In the genomic region with DNA sequence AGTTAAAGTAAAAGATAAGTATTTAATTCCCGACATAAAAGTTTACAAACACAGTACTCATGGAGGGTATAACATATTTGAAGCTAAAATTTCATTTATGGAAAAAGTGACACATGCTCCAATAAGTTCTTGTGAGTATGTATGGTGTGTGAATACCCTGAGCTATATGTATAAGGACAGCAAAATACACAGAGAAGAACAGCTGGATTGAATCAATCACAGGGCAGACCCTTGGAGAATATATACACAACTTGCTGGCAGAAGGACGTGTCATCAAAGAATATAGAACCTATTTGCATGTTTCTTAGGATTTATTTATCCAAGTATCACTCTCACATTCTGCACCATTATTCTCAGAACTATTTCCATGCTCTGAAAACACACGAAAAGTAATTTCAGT, we compare ENCODE assay signal across 26 mouse cellular contexts.
"Had no signal": no experiment of that assay in that cellular context is flagged by ENCODE, and none has a peak within 500 bp of the region (broad histone marks: within the 10 kb centered on the region; RNA-seq: fewer than 3 reads in every experiment).

No protein-coding gene starts in this region.

- ATAC-seq: hindbrain, postnatal 0 days; intestine, embryonic 16.5 days had no signal

- H3K4me1 ChIP-seq: heart, embryonic 13.5 days; heart, embryonic 15.5 days; hindbrain, embryonic 13.5 days; hindbrain, embryonic 15.5 days; kidney, embryonic 15.5 days; limb, embryonic 13.5 days; limb, embryonic 15.5 days had no signal

- H3K4me2 ChIP-seq: heart, embryonic 11.5 days; heart, embryonic 13.5 days; heart, embryonic 15.5 days; hindbrain, embryonic 13.5 days; hindbrain, embryonic 15.5 days; kidney, embryonic 15.5 days; limb, embryonic 13.5 days; limb, embryonic 15.5 days had no signal

- DNase-seq: gastrocnemius, adult 2 months; gastrocnemius, postnatal 14 days; gastrocnemius, postnatal 36 days; heart, adult 11 months; heart, adult 2 months; heart, postnatal 14 days; heart, postnatal 36 days; kidney, adult 11 months; kidney, adult 2 months; kidney, adult 9 months; kidney, postnatal 14 days; kidney, postnatal 36 days; layer of hippocampus, adult 9-11 months; layer of hippocampus, postnatal 36 days; left cerebral cortex, postnatal 4 days had no signal

- H3K27me3 ChIP-seq: heart, embryonic 13.5 days; heart, embryonic 15.5 days; hindbrain, embryonic 13.5 days; hindbrain, embryonic 15.5 days; kidney, embryonic 15.5 days; limb, embryonic 13.5 days; limb, embryonic 15.5 days had no signal

- H3K9me3 ChIP-seq: heart, embryonic 13.5 days; heart, embryonic 15.5 days; hindbrain, embryonic 13.5 days; hindbrain, embryonic 15.5 days; kidney, embryonic 15.5 days; limb, embryonic 13.5 days; limb, embryonic 15.5 days had no signal

- H3K9ac ChIP-seq: heart, embryonic 13.5 days; heart, embryonic 15.5 days; hindbrain, embryonic 13.5 days; hindbrain, embryonic 15.5 days; kidney, embryonic 15.5 days; limb, embryonic 13.5 days; limb, embryonic 15.5 days had no signal

- H3K4me3 ChIP-seq: gastrocnemius, adult 2 months; heart, adult 2 months; heart, embryonic 13.5 days; heart, embryonic 15.5 days; hindbrain, embryonic 13.5 days; hindbrain, embryonic 15.5 days; kidney, embryonic 15.5 days; limb, embryonic 13.5 days; limb, embryonic 15.5 days had no signal

- H3K27ac ChIP-seq: gastrocnemius, adult 2 months; heart, adult 2 months; heart, embryonic 13.5 days; heart, embryonic 15.5 days; hindbrain, embryonic 13.5 days; hindbrain, embryonic 15.5 days; hindbrain, postnatal 0 days; kidney, embryonic 15.5 days; kidney, postnatal 0 days; limb, embryonic 13.5 days; limb, embryonic 15.5 days had no signal

- H3K36me3 ChIP-seq: heart, embryonic 13.5 days; heart, embryonic 15.5 days; hindbrain, embryonic 13.5 days; hindbrain, embryonic 15.5 days; kidney, embryonic 15.5 days; limb, embryonic 13.5 days; limb, embryonic 15.5 days had no signal
